Mouse (Mus musculus) embryonic facial prominence, embryonic 13.5 days (tissue): ENCODE results near the gene Slirp. TPM values are rescaled to one million over a fixed set of nuclear protein-coding genes. Genes with fewer than 3 reads are reported as not detected.

ENCODE experiments used
- ATAC-seq: fragments of 200-750 bp; cut with Nextera tagmentation; 2 replicates; pipeline ENCODE4 v1.8.0; 2017; ENCODE audit warnings: low read depth; ENCODE audit not compliant: insufficient number of reproducible peaks, insufficient read depth, low FRiP score, low TSS enrichment
- H3K27ac ChIP-seq: fragments of 300-500 bp; sonication (generic); 2 replicates; pipeline ENCODE4 v1.5.1; 2015; ENCODE audit warnings: moderate library complexity, mild to moderate bottlenecking, inconsistent platforms
- H3K27me3 ChIP-seq: fragments of 300-500 bp; sonication (generic); 2 replicates; pipeline ENCODE4 v1.6.1; 2015; ENCODE audit warnings: mild to moderate bottlenecking, inconsistent platforms
- H3K36me3 ChIP-seq: fragments of 300-500 bp; sonication (generic); 2 replicates; pipeline ENCODE4 v1.6.1; 2015; ENCODE audit warnings: mild to moderate bottlenecking, inconsistent platforms
- H3K4me1 ChIP-seq: fragments of 300-500 bp; sonication (generic); 2 replicates; pipeline ENCODE4 v1.6.1; 2015; ENCODE audit warnings: inconsistent platforms
- H3K4me2 ChIP-seq: fragments of 300-500 bp; sonication (generic); 2 replicates; pipeline ENCODE4 v1.6.1; 2015; ENCODE audit warnings: moderate library complexity, mild to moderate bottlenecking, inconsistent platforms
- H3K4me3 ChIP-seq: fragments of 300-500 bp; sonication (generic); 2 replicates; pipeline ENCODE4 v1.5.1; 2015; ENCODE audit warnings: mild to moderate bottlenecking, inconsistent platforms
- H3K9ac ChIP-seq: fragments of 300-500 bp; sonication (generic); 2 replicates; pipeline ENCODE4 v1.6.1; 2015; ENCODE audit warnings: mild to moderate bottlenecking, inconsistent platforms
- H3K9me3 ChIP-seq: fragments of 300-500 bp; sonication (generic); 2 replicates; pipeline ENCODE4 v1.6.1; 2016; ENCODE audit warnings: inconsistent platforms
- WGBS: fragments of 180-500 bp; shearing (Covaris S2); methylation state at CpG from one replicate; pipeline ENCODE4 v1.1.7; 2015; ENCODE audit warnings: mixed read lengths; 5-methylcytosine and 5-hydroxymethylcytosine counted together
- polyA plus RNA-seq: library from polyadenylated mRNA; unstranded; fragments of >200 nt; fragmentation: Nextera tagmentation; extraction: Ambion mirVana; gene quantifications from 2 replicates; pipeline ENCODE4 v1.2.1, GENCODE M21; 2015

Gene Slirp
- 336 and 343 TPM in 2 replicates for polyA plus RNA-seq

DNA sequence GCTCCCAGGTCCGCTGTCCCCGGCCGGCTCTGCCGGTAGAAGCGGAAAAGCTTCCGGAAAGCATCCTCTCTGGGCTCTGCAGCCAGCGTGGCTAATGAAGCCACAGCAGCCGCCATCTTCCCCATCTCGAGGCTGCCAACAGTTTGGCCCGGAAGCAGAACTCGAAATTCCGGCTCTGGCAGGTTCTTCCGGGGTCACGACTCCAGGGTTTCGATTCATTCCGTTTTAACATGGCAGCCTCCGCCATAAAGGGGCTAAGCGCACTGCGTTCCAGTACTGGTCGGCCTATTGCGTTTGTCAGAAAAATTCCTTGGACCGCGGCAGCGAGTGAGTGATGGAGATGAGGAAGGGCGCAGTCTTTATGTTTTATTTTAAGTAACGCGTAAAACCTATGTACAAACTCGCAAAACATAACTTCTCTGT lies at the start of gene Slirp, which contains the start of gene Alkbh1:
Gene Slirp (plus strand): TSS at position 197 of the 423 bp plus-strand sequence.
Gene Alkbh1 (minus strand): TSS at position 318 of the 423 bp plus-strand sequence.
- H3K9me3 ChIP-seq, result no peaks in the 10 kb centered on the region
- peak within 1 kb of the TSS; percentile 98 for H3K9ac ChIP-seq
- peak; percentile 84 for ATAC-seq
- H3K27ac ChIP-seq, result peak within 1 kb of the TSS; percentile 87
- peaks cover 47% of the 10 kb centered on the region for H3K36me3 ChIP-seq
- 1% methylated on average over 28 of the region's 28 CpGs for WGBS
- H3K4me2 ChIP-seq, result peak within 1 kb of the TSS; percentile 82
- H3K4me1 ChIP-seq, result peaks cover 16% of the 10 kb centered on the region
- H3K4me3 ChIP-seq, result peak within 1 kb of the TSS; percentile 97
- no peaks in the 10 kb centered on the region for H3K27me3 ChIP-seq

DNA sequence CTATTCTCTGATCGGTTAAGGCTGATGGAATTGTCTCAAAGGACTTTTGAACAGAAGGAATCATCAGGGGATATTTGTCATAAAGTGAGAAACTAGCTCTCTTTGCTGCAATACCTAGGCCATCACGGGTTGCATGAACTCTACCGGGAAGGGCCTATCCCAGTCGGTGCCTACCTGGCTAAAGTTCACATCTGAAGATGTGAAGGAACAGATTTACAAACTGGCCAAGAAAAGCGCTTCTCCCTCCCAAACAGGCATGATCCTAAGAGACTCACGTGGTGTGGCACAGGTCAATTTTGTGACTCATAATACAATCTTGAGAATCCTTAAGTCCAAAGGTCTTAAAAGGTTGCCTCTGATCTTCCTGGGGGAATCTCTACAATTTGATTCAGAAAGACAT lies 49.4 kb upstream of the Slirp start:
- ATAC-seq, result no peak
- Histone ChIP-seq H3K4me2 (no peak overlapping the region), H3K4me3 (no peak overlapping the region), H3K36me3 (no peaks in the 10 kb centered on the region), H3K27ac (no peak overlapping the region), H3K9ac (no peak overlapping the region), H3K27me3 (no peaks in the 10 kb centered on the region), H3K4me1 (no peaks in the 10 kb centered on the region), H3K9me3 (no peaks in the 10 kb centered on the region)
- WGBS, result 90% methylated on average over 6 of the region's 6 CpGs

DNA sequence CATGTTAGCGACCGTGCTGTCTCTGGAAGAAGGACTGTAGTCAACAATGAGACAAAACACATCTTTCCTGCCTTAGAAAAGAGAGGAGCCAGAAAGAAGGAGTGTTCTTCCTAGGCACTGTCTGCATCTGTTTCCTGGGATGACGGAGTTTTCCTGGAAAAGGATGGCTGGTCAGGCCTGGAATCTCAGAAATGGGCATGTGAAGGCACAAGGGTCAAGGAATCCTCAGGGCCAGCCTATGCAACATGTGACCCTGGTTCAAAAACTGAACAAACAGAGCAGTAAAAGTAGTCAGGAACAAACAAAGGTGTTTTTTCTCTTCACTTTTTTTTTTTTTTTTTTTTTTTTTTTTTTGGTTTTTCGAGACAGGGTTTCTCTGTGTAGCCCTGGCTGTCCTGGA lies 46.6 kb upstream of the Slirp start:
- Histone ChIP-seq H3K36me3 (no peaks in the 10 kb centered on the region), H3K27me3 (no peaks in the 10 kb centered on the region), H3K4me2 (no peak overlapping the region), H3K4me1 (no peaks in the 10 kb centered on the region), H3K27ac (no peak overlapping the region), H3K4me3 (no peak overlapping the region), H3K9ac (no peak overlapping the region), H3K9me3 (no peaks in the 10 kb centered on the region)
- 82% methylated on average over 4 of the region's 4 CpGs for WGBS
- ATAC-seq, result no peak

DNA sequence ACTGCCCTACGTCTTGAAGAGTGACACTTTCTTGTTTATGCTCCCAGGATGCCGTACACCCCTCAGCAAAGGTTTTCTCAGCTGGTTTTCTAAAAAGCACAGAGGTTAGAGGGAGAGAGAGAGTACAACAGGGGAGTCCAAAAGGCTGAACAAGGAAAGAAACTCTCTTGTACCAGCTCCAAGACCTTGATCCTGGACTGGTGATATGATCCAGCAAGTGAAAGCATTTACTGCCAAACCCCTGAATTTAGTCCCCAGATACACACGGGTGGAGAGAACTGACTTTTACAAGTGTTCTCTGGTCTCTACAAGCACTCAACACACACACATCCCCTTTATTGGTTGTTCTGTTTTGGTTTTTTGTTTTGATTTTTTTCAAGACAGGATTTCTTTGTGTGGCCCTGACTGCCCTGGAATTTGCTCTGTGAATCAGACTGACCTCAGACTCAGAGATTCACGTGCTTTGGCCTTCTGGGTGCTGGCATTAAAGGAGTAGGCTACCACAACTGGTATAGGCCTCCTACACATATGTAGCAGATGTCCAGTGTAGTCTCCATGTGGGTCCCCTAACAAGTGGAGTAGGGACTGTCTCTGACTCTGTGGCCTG lies 45.8 kb upstream of the Slirp start:
- ATAC-seq, result no peak
- 66% methylated on average over 4 of the region's 4 CpGs for WGBS

DNA sequence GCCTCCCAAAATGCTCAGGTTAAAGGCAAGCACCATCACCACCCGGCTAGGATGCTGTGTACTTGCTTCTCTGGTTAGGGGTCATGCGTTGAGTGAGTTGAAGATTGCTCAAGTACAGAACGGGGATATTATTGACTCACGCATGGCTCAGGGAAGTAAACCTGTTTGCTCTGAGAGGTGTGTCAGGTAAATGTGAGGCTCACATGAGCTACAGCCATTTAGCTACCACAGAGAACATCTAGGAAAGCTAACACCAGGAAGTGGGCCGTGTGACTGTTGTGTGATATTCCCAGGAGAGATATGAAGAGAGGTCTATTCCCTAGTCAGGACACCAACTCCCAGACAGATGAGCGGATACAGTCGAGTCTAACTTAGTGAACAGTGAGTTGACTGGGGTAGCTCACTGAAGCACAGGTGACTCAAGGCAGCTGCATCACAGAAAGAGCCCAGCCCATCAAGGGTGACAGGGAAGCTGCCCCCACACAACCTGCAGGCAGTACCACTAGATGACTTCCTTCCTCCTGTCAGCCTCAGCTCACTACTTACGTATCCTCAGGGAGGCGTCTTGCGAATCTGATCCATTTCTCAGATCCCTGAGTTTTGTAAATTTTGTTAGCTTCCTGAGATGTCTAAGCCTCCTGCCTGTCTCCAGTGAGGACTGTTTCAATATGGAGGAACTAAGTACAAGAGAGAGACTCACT lies 44.4 kb upstream of the Slirp start:
- Histone ChIP-seq H3K9me3 (no peaks in the 10 kb centered on the region), H3K9ac (no peak overlapping the region), H3K36me3 (no peaks in the 10 kb centered on the region), H3K4me1 (no peaks in the 10 kb centered on the region), H3K4me3 (no peak overlapping the region), H3K27ac (no peak overlapping the region), H3K4me2 (no peak overlapping the region), H3K27me3 (no peaks in the 10 kb centered on the region)
- ATAC-seq, result no peak
- WGBS, result 75% methylated on average over 10 of the region's 10 CpGs

More for the DNA sequence above, 45.8 kb upstream of the Slirp start:
- Histone ChIP-seq H3K36me3 (no peaks in the 10 kb centered on the region), H3K9ac (no peak overlapping the region), H3K4me1 (no peaks in the 10 kb centered on the region), H3K4me3 (no peak overlapping the region), H3K27ac (no peak overlapping the region), H3K9me3 (no peaks in the 10 kb centered on the region), H3K4me2 (no peak overlapping the region), H3K27me3 (no peaks in the 10 kb centered on the region)

DNA sequence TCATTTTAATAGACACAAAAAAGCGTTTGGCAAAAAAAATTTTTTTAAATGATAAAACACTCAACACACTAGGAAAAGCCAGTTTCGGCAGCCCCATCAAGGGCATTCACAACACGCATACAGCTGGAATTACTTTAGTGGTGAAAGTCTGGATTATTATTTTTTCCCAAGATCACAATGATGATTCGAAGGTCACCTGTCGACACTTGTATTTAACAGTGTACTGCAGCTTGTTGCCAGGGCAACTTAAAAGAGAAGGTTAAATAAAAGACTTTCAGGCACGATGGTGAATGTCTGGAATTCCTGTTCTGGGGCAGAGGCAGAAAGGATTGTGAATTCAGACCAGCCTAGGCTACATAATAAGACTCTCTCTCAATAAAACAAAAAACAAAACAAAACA lies 41.8 kb upstream of the Slirp start:
- WGBS, result 47% methylated on average over 6 of the region's 6 CpGs
- no peaks in the 10 kb centered on the region for H3K9me3 ChIP-seq
- no peak for ATAC-seq
- no peaks in the 10 kb centered on the region for H3K36me3 ChIP-seq
- no peaks in the 10 kb centered on the region for H3K4me1 ChIP-seq
- no peak overlapping the region for H3K27ac ChIP-seq
- H3K27me3 ChIP-seq, result no peaks in the 10 kb centered on the region
- no peak overlapping the region for H3K4me3 ChIP-seq
- H3K9ac ChIP-seq, result no peak overlapping the region
- no peak overlapping the region for H3K4me2 ChIP-seq

DNA sequence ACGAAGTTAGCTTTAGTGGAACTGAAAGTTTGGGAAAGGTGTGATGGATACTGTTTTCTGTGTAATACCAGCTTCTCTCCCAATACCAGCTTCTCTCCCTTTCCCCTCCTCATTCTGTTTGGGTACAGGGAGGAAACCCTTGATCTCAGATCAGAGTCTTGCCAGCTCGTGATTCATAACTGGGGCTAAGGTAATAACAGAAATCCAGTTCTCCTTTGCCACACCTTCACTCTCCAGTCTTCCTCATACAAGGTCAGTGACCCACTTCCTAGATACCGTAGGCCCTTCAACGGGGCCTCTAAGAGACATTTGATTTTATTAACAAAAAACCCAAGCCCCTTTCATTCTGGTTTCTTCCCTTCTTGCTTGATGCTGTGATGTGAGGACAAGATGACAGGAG lies 38.5 kb upstream of the Slirp start:
- Histone ChIP-seq H3K4me3 (no peak overlapping the region), H3K4me2 (no peak overlapping the region), H3K9me3 (no peaks in the 10 kb centered on the region), H3K27me3 (no peaks in the 10 kb centered on the region), H3K36me3 (no peaks in the 10 kb centered on the region), H3K9ac (no peak overlapping the region), H3K4me1 (peaks cover 8% of the 10 kb centered on the region; the same call in 1 of the 2 replicates), H3K27ac (no peak overlapping the region)
- no peak for ATAC-seq
- WGBS, result 85% methylated on average over 4 of the region's 4 CpGs

DNA sequence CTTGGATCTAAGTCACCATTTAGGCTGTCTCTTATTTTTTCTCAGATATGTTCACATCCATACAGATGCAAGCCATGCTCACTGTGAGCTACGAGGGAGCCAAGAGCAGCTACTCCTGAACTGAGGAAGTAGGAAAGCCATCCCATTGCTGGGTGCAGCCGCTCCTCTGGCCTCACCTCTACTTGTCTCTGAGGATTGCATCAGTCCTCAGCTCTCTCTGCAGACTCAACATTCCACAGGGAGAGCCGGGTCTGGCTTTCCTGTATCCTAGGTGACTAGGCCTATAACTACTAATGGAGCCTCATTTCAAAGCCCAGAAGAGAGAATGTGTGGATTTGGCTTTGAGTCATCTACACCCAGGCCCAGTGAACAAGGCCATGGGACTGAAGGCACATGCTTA lies 38.0 kb upstream of the Slirp start:
- no peak overlapping the region for H3K27ac ChIP-seq
- H3K9ac ChIP-seq, result no peak overlapping the region
- H3K4me3 ChIP-seq, result no peak overlapping the region
- no peak overlapping the region for H3K4me2 ChIP-seq
- H3K9me3 ChIP-seq, result no peaks in the 10 kb centered on the region
- peaks cover 8% of the 10 kb centered on the region; the same call in 1 of the 2 replicates for H3K4me1 ChIP-seq
- no peaks in the 10 kb centered on the region for H3K27me3 ChIP-seq
- H3K36me3 ChIP-seq, result no peaks in the 10 kb centered on the region
- WGBS, result 77% methylated on average over 3 of the region's 3 CpGs
- ATAC-seq, result no peak

DNA sequence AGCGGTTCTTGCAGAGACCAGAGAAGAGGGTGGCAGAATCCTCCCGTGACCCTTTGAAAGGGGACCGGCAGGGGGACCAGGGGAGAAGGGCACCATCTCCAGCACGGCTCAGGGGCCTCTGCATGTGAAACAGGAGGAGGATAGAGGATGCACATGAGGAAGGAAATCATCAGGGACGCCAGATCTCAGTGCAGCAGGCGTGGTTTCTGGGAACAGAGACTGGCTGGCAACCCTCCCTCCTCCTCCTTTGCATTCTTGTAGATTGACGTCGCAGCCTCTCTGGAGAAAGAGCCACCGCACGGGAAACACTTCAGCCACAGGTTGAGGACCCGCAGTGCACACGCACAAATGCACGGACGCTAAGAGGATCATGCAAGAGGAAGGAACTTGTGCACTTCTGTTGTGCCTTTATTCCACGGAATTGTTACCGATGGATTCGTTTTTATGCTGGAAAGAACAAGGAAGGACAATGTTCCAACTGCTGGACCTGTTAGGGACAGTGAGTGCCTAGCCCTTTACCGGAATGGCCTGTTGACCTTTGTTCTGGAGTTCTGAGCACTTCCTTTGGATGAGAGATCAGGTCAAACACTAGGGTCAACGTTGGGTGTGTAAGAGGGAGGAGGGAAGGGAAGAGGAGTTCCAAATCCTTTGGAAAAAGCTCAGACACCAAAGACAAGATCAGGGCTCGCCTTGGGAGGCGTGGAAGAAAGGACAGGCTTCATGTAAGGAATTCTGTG lies 35.7 kb upstream of the Slirp start:
- Histone ChIP-seq H3K4me2 (peak overlapping the region; percentile 40), H3K9me3 (no peaks in the 10 kb centered on the region), H3K36me3 (no peaks in the 10 kb centered on the region), H3K9ac (peak overlapping the region; percentile 54; the same call in 1 of the 2 replicates), H3K27ac (no peak overlapping the region), H3K4me3 (peak overlapping the region; percentile 18; the same call in 1 of the 2 replicates), H3K27me3 (no peaks in the 10 kb centered on the region), H3K4me1 (peaks cover 11% of the 10 kb centered on the region)
- WGBS, result 30% methylated on average over 21 of the region's 21 CpGs
- ATAC-seq, result no peak

DNA sequence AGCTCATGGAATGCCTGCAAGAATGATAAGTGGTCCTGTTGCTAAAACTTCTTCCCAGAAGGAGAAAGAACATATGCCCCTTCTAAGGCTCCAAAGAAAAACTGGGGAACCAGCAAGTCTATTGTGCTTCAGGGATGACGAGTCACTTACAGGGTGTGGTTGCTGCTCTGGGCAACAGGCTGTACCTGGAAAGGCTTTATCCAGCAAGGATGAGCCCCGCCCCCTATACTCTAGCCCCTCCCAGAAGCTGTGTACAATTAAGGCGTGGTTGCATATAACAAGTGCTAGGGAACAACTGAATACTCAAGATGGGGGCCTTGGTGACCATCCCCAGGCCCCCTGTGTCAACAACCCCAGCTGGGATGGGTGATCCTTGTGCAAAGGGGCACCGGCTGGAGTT lies 34.6 kb upstream of the Slirp start:
- WGBS, result 82% methylated on average over 4 of the region's 4 CpGs
- no peak for ATAC-seq

DNA sequence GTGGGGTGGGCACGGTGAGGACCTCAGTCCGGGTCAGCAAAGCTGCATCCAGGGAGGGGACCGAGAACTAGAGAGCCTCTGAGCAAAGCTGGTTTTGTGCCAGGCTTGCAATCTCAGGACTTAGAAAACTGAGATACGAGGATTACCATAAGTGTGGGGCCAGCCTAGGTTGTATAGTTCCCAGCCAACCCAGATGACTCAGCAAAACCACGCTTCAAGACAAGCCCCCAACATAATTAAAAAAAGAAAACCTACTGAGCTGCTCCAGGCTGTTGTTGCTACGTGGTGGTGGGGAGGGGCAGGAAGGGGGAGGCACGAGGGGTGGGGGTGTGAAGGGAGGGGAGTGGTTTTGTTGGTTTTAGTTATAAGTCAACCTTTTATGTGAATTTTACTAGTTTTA lies 32.7 kb upstream of the Slirp start:
- no peak overlapping the region for H3K4me2 ChIP-seq
- WGBS, result 39% methylated on average over 7 of the region's 7 CpGs
- peaks cover 11% of the 10 kb centered on the region for H3K4me1 ChIP-seq
- H3K9me3 ChIP-seq, result no peaks in the 10 kb centered on the region
- no peaks in the 10 kb centered on the region for H3K36me3 ChIP-seq
- H3K9ac ChIP-seq, result no peak overlapping the region
- no peak for ATAC-seq
- H3K27me3 ChIP-seq, result no peaks in the 10 kb centered on the region
- H3K4me3 ChIP-seq, result no peak overlapping the region
- no peak overlapping the region for H3K27ac ChIP-seq

More for the DNA sequence above, 34.6 kb upstream of the Slirp start:
- Histone ChIP-seq H3K4me3 (no peak overlapping the region), H3K4me2 (no peak overlapping the region), H3K9me3 (no peaks in the 10 kb centered on the region), H3K36me3 (no peaks in the 10 kb centered on the region), H3K27ac (no peak overlapping the region), H3K9ac (no peak overlapping the region), H3K4me1 (peaks cover 11% of the 10 kb centered on the region), H3K27me3 (no peaks in the 10 kb centered on the region)
